Mouse (Mus musculus): ENCODE results near the gene Dnajb5.

DNA sequence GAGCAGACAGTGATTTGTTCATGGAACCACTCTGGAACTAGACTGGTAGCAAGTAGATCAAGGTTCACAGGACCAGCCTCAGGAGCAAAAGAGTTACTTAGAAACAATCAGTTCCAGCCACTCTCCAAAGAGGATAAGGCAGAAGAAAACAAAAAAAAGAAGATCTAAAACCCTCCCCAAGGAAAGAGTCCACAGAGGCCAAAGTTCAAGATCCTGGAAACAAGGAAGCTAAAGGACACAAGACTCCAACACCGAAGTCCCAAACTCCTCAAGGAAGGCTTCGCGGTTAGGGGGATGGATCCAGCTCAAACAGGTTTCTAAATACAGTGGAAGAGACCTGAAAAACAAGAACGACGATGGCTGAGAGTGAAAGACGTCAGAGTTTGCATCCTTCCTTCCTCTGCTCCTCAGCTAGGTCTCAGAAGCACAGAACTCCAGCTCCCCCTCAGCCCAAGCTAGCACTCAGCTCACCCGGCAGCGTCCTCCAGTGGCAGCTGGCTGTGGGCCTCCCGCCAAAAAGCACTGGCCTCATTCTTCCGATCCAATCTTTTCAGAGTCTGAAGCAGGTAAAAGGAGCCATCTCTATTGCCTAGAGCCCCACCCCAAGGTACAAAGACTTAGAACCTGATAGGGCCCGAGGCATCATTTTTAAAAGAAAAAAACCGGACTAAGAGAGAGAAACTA is 53.3 kb downstream of the Dnajb5 start:
- TF ChIP-seq FOSL1 (IDR thresholded peaks at IDR 0.05; ENCODE audit: insufficient read depth, low read length, poor library complexity, severe bottlenecking) = no peak
- no peak for TF ChIP-seq USF1 (IDR thresholded peaks at IDR 0.05; ENCODE audit: low read depth)
- TF ChIP-seq CTCF (IDR thresholded peaks at IDR 0.05; ENCODE audit: control insufficient read depth, insufficient read depth, insufficient read length) = no peak
